Mouse (Mus musculus) embryonic fibroblast, embryonic 13.5 days (primary cell): Measurements from ENCODE around the gene Zfp553.
"Not testable (repeated sequence)": the region's sequence is repeated elsewhere in the genome, so short reads cannot be mapped to it uniquely, and the experiment has no call there.

Experiments used
- CTCF ChIP-seq: IDR thresholded peaks from 2 replicates; pipeline ENCODE4 v1.5.1; 2011; ENCODE audit warnings: mild to moderate bottlenecking, control low read depth, low read length, moderate library complexity, borderline replicate concordance; ENCODE audit not compliant: insufficient read depth
- POLR2A ChIP-seq: IDR thresholded peaks from 2 replicates; pipeline ENCODE4 v1.6.1; 2011; ENCODE audit warnings: low read depth, mild to moderate bottlenecking, control low read depth, low read length, moderate library complexity

DNA sequence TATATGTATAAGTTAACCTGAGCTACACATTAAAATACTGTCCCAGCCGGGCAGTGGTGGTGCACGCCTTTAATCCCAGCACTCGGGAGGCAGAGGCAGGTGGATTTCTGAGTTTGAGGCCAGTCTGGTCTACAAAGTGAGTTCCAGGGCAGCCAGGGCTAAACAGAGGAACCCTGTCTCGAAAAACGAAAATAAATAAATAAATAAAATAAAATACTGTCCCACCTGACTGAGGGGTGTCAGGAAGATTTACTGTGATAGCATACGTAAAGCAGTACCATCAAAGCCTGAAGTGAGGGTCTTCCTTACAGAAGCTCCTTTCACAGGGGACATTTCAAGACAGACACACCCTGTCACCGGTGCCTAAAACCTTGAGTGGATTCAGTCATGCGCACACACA is 17.6 kb downstream of the Zfp553 start:
- not testable (repeated sequence) for TF ChIP-seq CTCF, POLR2A
